Mouse (Mus musculus): ENCODE measurements at regions not wholly inside any gene's neighbourhood (a gene's known extent, or its start where the extent isn't known, plus 50 kb on each side); places are given as distances from the start of the nearest gene placed in this dataset.

GRCm38 (mm10) chr9:91566006-91566641, 200.5 kb upstream of the Zic1 start:
- TF ChIP-seq CTCF (IDR thresholded peaks at IDR 0.05; ENCODE audit: borderline replicate concordance, insufficient read depth, low read depth, low read length) (no peak), POLR2A (IDR thresholded peaks at IDR 0.05; ENCODE audit: borderline replicate concordance, insufficient read depth, low read length) (no peak)
